Mouse (Mus musculus): Measurements from ENCODE around the gene Ptrh1.

GRCm38 (mm10) chr2:32757056-32757845 lies 18.3 kb upstream of the Ptrh1 start, which contains the start of gene Tor2a:
- TF ChIP-seq ZC3H11A (IDR thresholded peaks at IDR 0.05; ENCODE audit: borderline replicate concordance, low read depth, low read length) (0 out of 2 replicates have a peak, but pooled peaks have one; percentile 3), ZNF384 (IDR thresholded peaks at IDR 0.05; ENCODE audit: low read depth, low read length) (no peak), HCFC1 (IDR thresholded peaks at IDR 0.05; ENCODE audit: borderline replicate concordance, insufficient read depth, low read length) (peak; percentile 96)
